Mouse (Mus musculus) heart, adult 2 months (tissue): ENCODE data around the gene Dhx15.

Source experiments
- CTCF ChIP-seq: fragments of 200-600 bp; IDR thresholded peaks from 2 replicates; pipeline ENCODE4 v1.8.1; 2022; ENCODE audit warnings: antibody characterized with exemption, mild to moderate bottlenecking, moderate library complexity
- EP300 ChIP-seq: fragments of 200-500 bp; IDR thresholded peaks from 2 replicates; pipeline ENCODE4 v1.6.1; 2011; ENCODE audit warnings: low read depth, low read length, control low read depth; ENCODE audit not compliant: insufficient read depth

GRCm38 (mm10) chr5:52149138-52149537 lies 41.2 kb downstream of the Dhx15 start:
- TF ChIP-seq CTCF, result no peak
- no peak for TF ChIP-seq EP300
